Mouse (Mus musculus): Measurements from ENCODE around the gene Lrrc4. TPM values are rescaled to one million over a fixed set of nuclear protein-coding genes. Genes with fewer than 3 reads are reported as not detected.

Lrrc4 gene
- polyA plus RNA-seq (2012; rRNA removed): 1.8 and 2.3 TPM in 2 replicates

DNA sequence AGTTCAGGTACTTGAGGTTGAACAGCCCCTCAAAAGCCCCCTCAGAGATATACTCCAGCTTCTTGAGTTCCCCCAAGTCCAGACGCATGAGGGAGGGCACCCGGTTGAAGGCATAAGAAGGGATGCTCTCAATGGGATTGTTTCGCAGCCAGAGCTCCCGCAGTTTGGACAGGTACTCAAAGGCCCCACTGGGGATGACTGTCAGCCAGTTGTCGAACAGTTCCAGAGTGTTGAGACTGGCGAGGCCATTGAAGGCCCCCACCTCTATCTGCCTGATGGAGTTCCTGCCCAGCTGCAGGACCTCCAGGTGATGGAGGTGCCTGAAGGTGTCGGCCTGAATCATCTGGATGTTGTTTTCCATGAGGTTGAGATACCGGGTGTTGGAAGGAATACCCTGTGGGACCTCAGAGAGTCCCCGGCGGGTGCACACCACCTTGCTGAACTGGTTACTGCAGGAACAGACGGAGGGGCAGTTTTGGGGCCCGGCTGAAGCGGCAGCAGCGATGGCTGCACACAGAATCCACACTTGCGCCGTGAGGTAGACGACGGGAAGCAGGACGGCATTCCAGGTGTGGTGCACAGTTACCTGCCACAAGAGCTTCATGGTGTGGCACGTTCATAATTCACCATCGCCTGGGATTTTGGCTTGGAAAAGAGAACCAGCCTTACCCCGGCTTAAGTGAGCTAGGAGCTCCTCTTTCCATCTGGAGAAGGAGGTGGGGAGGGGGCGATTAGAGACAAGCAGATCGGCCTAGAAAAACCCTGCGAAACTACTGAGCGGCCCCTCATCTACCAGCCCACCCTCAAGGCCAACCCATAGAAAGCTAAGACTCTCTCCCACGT, at the start of gene Lrrc4:
TSS of gene Lrrc4 (minus strand) at position 737 of the 843 bp plus-strand sequence.
- DNase-seq (ENCODE audit: low read depth): no peak

DNA sequence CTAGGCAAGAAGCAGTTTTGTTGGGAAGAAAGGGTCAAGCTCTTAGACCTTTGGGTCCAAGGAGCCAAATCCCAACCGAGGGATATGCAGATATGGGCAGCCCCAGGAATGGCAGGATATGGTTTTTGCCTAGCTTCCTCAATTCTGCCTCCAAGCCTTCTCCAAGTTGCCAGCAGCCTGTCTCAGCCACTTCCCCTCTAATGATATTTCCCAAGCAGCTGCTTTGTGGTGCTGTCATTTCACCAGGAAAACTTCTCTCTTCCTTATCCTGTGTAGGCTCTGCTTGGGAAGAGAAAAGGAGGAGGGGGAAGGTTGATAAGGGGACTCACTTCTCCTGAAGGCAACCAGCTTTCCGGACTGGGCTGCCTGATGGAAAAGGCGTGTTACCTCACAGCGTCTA, 49.4 kb upstream of the Lrrc4 start:
- DNase-seq (ENCODE audit: low read depth): no peak

DNA sequence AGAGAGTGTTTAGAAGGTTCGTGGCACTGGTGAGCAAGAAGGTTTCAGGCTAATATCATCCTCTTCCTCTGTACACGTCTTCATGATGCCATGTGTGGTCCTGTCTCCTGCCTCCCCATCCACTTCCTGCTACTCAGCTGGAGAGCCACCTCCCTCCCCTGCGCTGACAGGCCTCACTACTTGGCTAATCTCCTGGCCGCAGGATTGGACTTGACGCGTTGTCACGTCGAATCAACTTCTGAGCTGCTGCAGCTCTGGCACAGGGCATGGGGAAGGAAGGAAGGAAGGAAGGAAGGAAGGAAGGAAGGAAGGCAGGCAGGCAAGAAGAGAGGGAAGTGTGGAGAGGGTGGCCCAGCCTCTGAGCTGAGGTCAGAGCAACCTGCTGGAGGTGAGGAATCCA, 47.8 kb upstream of the Lrrc4 start:
- no peak for DNase-seq (ENCODE audit: low read depth)

DNA sequence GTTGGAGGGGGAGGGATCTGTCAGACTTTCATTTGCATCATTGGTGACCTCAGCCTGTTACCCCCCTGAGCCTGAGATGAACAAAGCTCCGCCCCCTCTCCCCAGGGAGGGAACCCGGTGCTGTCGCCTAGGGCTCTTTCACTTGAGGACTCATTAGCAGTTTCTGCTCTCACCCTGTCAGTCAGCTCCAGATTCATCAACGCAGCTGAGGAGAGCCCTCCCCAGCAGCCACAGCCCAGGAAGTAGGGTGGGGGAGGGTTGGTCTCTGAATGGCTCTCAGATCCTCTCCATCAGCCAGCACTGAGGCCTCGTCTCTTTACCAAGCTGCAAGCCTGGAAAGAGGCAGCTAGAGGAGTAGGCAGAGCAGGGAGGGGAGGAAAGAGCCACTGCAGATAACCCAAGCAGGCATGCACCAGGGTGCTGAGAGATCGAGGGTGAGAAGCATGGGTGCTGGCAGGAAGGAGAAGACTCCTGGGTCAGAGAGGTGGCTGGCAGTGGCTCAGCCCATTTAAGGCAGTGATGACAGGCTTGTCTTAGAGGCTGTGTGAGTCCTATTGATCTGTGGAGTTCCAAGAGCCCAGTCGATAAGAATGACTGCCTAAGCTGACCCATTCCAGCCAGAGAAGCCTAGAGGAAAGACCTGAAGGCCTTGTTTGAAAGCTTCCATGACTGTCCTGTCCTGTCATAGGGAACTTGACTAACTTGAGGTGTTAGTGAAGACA, 46.6 kb upstream of the Lrrc4 start:
- no peak for DNase-seq (ENCODE audit: low read depth)

DNA sequence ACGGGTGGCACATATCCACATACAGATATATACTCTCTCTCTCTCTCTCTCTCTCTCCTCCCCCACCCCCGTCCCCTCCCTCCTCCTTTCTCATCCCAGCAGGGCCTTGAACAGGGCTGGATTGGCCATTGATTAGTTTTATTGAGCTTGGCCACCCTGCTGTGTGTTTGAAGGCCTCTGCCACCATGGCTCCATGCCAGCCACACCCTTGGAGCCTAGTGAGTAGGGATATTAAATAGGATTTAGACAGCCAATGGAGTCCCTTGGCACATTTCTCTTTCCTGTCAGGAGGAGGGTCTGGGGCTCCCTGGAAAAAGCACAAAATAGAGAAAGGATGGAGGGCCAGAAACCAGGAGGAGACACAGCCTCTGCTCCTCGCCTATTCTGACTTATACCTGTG, 44.9 kb upstream of the Lrrc4 start:
- DNase-seq (ENCODE audit: low read depth): no peak

DNA sequence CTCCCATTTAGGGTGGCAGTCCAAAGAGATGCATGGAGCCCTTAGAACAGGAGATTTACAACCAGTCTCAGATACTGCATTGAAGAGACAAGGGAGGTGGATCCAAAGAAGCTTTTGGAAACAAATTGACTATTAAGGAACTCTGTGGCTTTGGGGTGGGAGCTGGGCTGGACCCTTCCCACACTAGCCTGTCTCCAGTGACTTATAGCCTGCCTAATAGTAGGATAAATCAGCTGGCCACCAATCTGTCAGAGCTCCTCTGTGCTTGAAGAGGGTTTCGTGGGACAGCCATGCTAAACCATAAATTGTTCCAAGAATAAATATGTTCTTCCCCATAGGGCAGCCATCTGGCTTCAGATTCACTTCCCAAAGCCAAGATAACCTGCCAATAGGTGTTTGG, 43.8 kb upstream of the Lrrc4 start:
- DNase-seq (ENCODE audit: low read depth): no peak

DNA sequence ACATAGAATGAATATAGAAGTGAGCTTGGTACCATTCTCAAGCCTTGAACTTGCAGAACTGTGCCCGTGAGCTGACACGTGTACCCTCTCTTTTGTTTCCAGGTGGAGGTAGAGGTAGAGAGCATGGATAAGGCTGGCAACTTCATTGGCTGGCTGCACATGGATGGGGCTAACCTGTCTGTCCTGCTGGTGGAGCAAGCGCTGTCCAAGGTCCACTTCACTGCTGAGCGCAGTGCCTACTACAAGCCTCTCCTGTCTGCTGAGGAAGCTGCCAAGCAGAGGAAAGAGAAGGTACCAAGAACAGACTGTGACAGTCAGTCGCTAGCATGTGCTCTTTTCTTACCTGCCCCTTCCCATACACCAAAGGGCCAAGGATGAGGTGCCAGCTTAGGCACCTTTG, 43.2 kb upstream of the Lrrc4 start:
- no peak for DNase-seq (ENCODE audit: low read depth)

DNA sequence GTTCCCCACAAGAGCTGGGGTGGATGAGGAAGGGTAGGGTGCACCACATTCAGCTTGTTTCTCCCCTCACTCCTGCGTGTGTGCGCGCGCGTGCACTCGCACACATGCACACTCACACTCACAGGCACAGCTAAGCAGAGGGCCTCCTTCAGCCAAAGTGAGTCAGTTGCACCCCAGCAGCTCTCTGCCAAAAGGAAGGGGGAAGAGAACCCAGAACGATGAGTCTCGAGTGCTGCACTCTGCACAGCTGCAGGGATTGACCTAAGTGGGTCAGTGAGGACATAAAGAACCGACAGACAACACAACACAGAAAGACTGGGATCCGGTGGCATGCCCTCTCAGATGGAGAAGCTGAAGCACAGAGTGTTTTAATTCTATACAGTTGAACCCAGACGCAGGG, 42.5 kb upstream of the Lrrc4 start:
- DNase-seq (ENCODE audit: low read depth): no peak

DNA sequence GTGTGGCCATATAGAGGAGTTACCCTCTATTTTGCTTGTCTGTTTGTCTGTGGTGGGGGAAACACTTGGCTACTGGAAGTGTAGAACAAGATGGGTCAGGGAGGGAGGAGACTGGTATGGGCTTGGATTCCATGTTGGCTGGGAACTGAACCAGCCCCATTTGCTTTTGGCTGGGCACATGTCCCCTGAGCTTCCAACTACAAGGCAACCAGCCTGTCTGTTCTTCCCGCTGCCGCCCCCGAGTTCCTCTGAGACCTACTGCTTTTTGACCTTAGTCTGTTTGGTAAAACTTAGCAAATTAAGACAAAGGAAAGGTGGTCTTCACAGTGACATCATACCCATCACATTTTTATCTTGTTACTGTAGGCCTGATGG, 40.9 kb upstream of the Lrrc4 start:
- DNase-seq (ENCODE audit: low read depth): no peak

DNA sequence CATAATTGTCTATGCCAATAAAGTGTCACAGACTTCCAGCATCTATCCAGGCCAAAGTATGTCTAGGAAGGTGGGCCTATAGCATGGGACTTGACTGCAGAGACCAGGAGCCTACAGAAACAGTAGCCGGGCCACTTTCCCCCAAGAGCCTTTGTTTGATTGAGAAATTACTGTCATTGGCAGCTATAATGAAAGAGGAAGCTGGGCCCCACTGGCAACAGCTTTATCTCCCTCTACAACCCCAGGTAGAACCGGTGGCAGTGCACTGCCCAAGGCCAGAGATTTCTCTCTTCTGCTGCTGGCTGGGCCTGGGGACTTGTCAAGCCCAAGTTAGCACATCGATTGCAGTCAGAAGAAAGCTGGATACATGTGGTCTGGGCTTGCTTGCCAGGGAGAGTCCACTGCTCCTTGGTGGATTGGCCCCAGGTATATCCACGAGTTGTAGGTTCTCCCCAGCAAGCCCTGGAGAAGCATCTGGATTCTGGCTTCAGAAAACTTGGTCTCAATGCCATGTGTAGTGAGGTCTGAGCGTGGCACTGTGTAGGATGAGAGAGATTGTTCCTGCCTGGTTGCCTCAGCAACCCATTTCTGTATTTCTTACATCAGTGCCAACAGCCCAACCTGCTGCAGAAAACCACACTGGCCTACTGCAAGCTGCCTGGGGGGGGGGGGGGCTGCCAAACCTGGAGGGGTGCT, 40.3 kb upstream of the Lrrc4 start:
- no peak for DNase-seq (ENCODE audit: low read depth)

DNA sequence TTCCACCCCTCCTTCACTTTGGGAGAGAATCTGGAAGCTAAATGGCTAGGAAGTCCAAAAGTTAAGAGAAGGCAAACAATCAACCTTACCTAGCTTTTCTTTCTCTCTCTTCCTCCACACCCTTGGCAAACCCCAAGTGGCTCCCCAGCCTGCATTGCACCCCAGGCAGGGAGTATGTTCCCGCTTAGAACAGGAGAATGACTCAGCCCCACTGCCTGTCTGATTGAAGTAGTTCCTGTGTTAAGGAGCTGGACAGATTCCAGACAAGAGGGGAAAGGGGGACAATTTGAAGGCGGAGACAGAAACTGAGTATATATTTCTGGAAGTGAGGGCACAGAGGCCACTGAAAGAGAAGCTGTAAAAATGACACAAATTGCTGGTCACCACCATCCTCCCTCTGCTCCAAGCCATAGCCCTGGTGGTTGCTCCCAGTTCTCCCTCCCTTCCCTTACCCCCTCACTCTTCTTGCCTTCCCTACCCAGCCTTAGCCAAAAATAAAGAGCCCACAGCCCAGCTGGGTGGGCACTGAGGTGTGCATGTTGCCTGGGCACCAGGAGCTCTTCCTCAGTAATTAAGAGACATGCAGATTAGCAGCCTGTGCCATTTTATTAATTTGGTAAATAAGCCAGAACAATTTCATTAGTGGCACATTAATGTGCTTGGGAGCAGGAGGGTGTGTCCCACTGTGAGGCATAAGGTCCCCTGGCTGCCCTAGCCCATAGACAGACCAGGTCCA, 36.1 kb upstream of the Lrrc4 start:
- DNase-seq (ENCODE audit: low read depth): no peak

DNA sequence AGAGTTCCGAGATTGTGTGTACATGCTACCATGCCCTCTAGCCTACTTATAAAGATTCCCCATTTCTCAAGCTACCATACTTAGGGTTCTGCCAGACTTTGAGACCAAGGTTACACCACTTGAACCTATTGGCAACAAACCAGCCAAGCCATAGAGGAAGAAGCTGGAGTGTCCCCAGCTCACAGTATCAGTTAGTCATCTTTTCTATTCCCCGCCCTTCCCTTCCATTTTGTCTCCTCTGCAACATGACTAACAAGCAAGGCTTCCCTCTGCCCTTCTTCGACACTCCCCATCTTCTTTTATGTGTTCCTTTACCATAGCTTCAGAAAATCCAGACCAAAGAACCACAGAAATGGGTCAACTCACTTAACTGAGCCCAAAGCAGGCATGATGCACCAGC, 34.7 kb upstream of the Lrrc4 start:
- DNase-seq (ENCODE audit: low read depth): no peak

DNA sequence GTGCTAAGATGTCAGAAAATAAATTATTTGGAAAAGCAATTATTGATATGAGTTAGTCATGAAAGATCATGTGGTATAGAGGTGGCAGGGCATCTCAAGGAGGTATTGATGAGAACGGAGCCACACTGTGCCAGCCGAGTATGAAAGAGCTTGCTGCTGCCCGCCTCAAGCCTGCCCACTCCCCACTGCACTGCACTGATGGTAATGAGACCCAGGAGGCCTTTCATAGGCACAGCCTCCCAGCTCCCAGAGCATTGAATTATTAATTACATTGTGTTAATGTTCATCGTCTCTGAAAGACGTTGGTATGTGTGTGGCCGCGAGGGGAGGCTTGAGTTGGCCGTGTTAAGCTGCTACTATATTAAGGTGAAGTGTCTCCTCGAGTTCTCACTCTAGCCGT, 33.6 kb upstream of the Lrrc4 start:
- DNase-seq (ENCODE audit: low read depth): no peak

DNA sequence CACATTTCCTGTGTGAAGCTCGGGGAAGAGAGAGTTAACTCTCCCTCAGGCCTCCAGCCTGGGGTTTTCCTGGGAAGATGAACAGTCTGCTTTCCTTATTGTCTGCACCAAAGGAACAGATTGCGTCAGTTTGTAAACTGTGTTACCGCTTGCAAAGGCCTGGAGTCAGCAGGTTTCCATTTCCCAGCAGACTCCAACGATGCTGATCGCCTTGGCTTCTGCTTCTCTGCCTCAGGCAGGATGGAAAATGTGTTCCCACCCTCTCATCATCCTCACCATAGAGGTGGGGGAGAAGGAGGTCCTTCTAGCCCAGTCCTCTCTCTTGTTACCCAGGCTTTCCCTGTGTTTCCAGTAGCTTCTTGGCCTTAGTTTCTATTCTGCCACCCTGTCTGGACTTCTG, 33.1 kb upstream of the Lrrc4 start:
- DNase-seq (ENCODE audit: low read depth): no peak

DNA sequence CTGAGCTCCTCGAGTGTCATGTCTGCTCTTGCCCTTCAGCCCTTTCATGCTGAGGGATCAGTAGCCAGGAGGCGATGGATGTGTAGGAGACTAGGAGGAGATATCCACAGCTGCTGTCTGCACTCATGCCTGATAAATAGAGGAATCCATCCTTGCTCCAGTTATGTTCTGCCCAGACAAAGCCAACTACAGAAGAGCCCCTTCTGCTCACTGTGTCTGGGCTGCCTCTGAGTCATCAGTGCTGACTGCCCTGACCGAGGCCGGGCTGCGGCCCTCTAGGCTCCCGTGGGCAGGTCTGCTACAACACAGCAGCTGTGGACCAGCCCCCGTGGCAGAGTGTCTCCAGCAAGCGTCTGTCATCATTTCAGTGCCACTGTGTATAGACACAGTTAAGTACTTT, 30.8 kb upstream of the Lrrc4 start:
- DNase-seq (ENCODE audit: low read depth): no peak

DNA sequence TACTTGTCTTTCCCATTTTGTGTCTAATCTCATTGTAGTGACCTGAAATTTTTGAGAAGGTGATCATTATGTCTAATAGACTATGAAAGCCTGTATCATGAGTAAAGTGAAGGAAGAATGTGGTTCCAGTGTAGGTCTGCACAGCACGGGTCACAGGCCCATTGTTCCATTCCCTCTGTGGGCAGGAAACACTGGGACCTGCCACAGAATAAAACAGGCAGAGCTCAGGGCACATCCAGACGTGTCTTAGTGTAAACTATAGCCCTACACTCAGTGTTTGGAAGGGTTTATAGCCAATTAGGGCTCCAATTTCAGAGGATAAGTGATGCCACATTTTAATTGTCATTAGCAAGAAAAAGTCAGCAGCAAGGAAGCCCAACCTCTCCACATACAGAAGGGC, 29.4 kb upstream of the Lrrc4 start:
- DNase-seq (ENCODE audit: low read depth): no peak

DNA sequence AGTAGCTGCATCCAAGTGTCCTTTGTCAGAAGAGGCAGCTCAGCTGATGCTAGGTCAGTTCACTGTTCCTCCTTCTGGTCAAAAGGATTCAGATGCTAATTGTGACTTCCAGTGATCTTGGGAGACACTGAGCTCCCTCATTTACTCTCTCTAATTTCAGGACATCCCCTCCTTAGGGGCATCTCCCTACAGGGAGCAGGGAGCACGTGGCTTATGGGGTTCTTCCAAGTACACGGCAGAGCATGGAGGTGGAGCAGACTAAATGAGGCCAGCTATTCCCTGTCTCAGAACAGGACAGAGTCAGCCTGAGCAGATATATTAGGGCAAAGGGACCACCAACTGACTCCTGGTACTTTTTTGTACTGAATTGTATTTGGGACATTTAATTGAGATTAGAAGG, 28.9 kb upstream of the Lrrc4 start:
- DNase-seq (ENCODE audit: low read depth): no peak

DNA sequence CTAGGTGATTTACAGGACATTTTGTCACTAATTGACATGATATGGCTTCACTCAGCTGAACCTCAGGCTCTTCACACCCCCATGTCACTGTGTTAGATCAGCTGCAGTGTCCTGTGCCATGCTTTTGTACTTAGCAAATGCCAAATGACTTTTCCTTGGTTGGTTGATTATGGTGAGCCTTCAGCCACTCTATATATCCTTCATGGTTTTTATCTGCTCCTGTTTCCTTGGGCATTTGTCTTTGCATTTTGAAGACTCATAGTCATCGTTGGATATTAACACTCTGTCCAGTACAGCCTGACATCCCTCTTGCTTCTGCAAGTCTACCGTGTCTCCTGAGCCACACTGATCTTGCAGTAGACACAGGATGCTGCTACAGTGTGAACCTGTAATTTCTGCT, 27.5 kb upstream of the Lrrc4 start:
- no peak for DNase-seq (ENCODE audit: low read depth)

DNA sequence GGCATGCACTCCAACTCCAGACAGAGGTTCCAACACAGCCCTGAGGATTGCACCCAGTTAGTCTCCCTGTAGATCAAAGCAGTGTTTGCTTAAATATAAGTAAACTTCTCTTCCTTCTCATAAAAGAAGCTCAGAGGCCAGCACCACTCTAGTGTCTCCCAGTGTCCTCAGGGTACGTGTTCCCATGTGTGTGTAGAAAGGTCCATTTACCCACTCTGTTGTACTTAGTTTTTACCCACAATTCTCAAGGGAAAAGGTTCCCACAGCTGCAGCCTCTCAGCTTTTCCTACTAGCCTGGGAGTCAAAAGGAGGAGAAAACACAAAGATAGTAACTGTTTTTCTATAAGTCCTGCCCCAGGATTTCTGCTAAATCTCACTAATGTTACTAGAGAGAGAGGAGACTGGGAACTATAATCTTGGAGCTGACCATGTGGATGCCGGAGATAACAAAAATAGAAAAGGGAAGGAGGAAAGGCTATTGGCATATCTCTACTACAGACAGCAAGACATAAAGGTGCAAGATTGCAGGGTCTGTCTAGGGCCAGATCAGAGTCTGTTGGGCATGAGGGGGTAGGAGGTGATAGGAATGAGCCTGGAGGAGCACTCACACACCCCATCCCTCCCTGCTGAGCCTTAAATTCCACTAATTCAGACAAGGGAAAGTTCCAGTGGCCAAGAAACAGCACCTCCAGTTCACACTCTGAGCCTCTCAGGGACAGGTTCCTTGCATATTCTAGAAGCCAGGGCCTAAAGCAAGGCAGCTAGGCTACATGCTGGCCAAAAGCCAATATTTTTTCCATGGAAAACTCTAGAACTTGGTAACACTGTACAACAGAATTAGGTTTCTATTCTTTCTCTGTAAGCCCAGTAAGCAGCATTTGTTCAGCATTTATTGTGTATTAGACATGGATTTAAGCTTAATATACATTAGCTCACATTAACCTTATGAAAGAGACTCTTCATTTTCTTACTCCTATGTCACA, 25.9 kb upstream of the Lrrc4 start:
- no peak for DNase-seq (ENCODE audit: low read depth)

DNA sequence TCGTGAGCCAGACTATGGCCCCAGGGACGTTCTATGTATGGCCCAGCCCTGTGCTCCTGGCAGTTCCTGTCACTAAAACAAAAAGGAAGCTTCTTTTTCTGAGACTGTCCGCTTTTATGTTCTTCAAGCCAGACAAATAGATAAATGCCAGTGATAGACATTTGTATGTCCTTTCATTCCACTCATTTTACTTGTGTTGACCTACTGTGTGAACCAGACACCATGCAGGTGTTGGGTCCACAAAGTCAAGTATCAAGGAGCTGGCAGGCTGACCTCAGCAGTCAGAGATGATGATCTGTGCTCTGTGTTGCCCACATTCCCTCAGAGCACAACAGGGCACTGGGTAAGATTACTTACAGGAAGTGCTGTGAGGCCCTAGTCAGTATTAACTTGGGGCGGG, 25.2 kb upstream of the Lrrc4 start:
- no peak for DNase-seq (ENCODE audit: low read depth)

DNA sequence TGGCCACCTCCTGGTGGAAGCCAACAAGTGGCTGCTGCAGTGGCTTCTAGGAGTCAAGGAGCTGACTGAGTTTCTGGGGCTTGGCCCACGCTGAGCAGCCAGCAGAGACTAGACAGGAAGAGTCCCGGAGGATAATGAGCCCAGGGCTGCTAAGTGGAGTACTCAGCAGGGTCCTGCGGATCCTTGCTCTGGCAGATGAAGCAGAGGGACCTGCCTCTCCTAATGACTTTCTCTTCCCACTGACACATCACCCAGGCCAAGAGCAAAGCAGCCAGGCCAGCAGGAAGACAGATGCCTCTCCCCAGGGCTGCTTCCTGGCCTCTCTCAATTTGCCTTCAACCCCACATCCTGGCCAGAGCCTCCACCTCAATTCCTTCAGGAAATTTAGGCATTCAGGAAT, 23.9 kb upstream of the Lrrc4 start:
- DNase-seq (ENCODE audit: low read depth): no peak

Measured in gonadal fat pad, adult 2 months (tissue).